ENCODE assay signal across 8 mouse cellular contexts in genomic region chr15:91672645-91673568, GRCm38 (mm10). TPM values are rescaled to one million over a fixed set of nuclear protein-coding genes. Genes with fewer than 3 reads are reported as not detected.
DNase-seq lines count a peak whose midpoint lies in the region; ATAC-seq and TF ChIP-seq lines count a peak whose summit lies in the region.

Gene Lrrk2 (plus strand): TSS chr15:91673175.

- peak within 1 kb of the TSS; percentile 75 for H3K9ac ChIP-seq in heart, embryonic 14.5 days (ENCODE audit: low read length)
- peak within 1 kb of the TSS; percentile 35; the same call in 1 of the 2 replicates for H3K9ac ChIP-seq in liver, embryonic 12.5 days

- peak; percentile 48 for DNase-seq in layer of hippocampus, adult 11-12 months (ENCODE audit: low spot score)
- DNase-seq in layer of hippocampus, adult 9-10 months (ENCODE audit: low spot score), result no peak
- DNase-seq in forebrain, embryonic 10.5 days (ENCODE audit: extremely low spot score, low spot score), result peak; percentile 78
- peak; percentile 93 for DNase-seq in kidney, postnatal 10 days
- DNase-seq in spleen, postnatal 4 days (ENCODE audit: low spot score in 2 of 2), result peak; percentile 65 to 84

- WGBS in forebrain, embryonic 10.5 days, result 3% methylated on average over 40 of the region's 40 CpGs
- WGBS in heart, embryonic 14.5 days, result 3% methylated on average over 40 of the region's 40 CpGs
- 4% methylated on average over 40 of the region's 40 CpGs for WGBS in liver, embryonic 12.5 days (ENCODE audit: insufficient replicate concordance)

- TF ChIP-seq POLR2A in myocyte (IDR thresholded peaks at IDR 0.05; ENCODE audit: insufficient read length, low read depth), result peak; percentile 94

- H3K36me3 ChIP-seq in forebrain, embryonic 10.5 days (replicated peaks), result no peaks in the 10 kb centered on the region
- H3K36me3 ChIP-seq in heart, embryonic 14.5 days (ENCODE audit: control insufficient read depth, insufficient read depth, low read length), result no peaks in the 10 kb centered on the region
- H3K36me3 ChIP-seq in liver, embryonic 12.5 days, result no peaks in the 10 kb centered on the region
- H3K36me3 ChIP-seq in myocyte (ENCODE audit: control insufficient read depth, insufficient read depth), result no peaks in the 10 kb centered on the region

- no peaks in the 10 kb centered on the region for H3K79me2 ChIP-seq in myocyte (ENCODE audit: control insufficient read depth, insufficient read depth)

- H3K27me3 ChIP-seq in forebrain, embryonic 10.5 days (ENCODE audit: poor library complexity, severe bottlenecking), result peaks cover 10% of the 10 kb centered on the region; the same call in 1 of the 2 replicates
- no peaks in the 10 kb centered on the region for H3K27me3 ChIP-seq in heart, embryonic 14.5 days (ENCODE audit: control insufficient read depth, insufficient read depth, low read length)
- peaks cover 4% of the 10 kb centered on the region for H3K27me3 ChIP-seq in liver, embryonic 12.5 days (replicated peaks)
- no peaks in the 10 kb centered on the region for H3K27me3 ChIP-seq in myocyte (ENCODE audit: control insufficient read depth, insufficient read depth, insufficient read length)

- peak within 1 kb of the TSS; percentile 88 for H3K27ac ChIP-seq in forebrain, embryonic 10.5 days
- peak within 1 kb of the TSS; percentile 87 to 92 for H3K27ac ChIP-seq in heart, embryonic 14.5 days (replicated peaks in 1 of 2; ENCODE audit: control insufficient read depth in 1 of 2, insufficient read depth in 1 of 2, low read depth in 2 of 2, low read length in 2 of 2)
- peak within 1 kb of the TSS; percentile 5; the same call in 1 of the 2 replicates for H3K27ac ChIP-seq in liver, embryonic 12.5 days

- H3ac ChIP-seq in myocyte (ENCODE audit: control insufficient read depth, insufficient read length), result peak within 1 kb of the TSS; percentile 20

- H3K4me3 ChIP-seq in forebrain, embryonic 10.5 days, result peak within 1 kb of the TSS; percentile 62
- H3K4me3 ChIP-seq in heart, embryonic 14.5 days (ENCODE audit: control insufficient read depth in 1 of 2, insufficient read depth in 1 of 2, low read depth in 1 of 2, low read length in 2 of 2), result peak within 1 kb of the TSS; percentile 57 to 69
- H3K4me3 ChIP-seq in liver, embryonic 12.5 days, result peak within 1 kb of the TSS; percentile 46
- H3K4me3 ChIP-seq in myocyte, result peak within 1 kb of the TSS; percentile 70

- H3K4me2 ChIP-seq in heart, embryonic 14.5 days (ENCODE audit: low read length), result peak within 1 kb of the TSS; percentile 82
- peak within 1 kb of the TSS; percentile 62 for H3K4me2 ChIP-seq in liver, embryonic 12.5 days
- H3K4me2 ChIP-seq in myocyte (ENCODE audit: low read depth), result peak within 1 kb of the TSS; percentile 97

- H3K9me3 ChIP-seq in forebrain, embryonic 10.5 days, result no peaks in the 10 kb centered on the region
- no peaks in the 10 kb centered on the region for H3K9me3 ChIP-seq in heart, embryonic 14.5 days (ENCODE audit: control insufficient read depth, low read length)
- no peaks in the 10 kb centered on the region for H3K9me3 ChIP-seq in liver, embryonic 12.5 days (replicated peaks)

- peaks cover 23% of the 10 kb centered on the region for H3K4me1 ChIP-seq in forebrain, embryonic 10.5 days
- H3K4me1 ChIP-seq in heart, embryonic 14.5 days (ENCODE audit: control insufficient read depth in 2 of 2, insufficient read depth in 2 of 2, low read length in 2 of 2), result peaks cover 0 to 10% of the 10 kb centered on the region in 2 experiments; a peak in 1 of 4 replicates
- peaks cover 5% of the 10 kb centered on the region; the same call in 1 of the 2 replicates for H3K4me1 ChIP-seq in liver, embryonic 12.5 days

- peak; percentile 96 for ATAC-seq in heart, embryonic 14.5 days (ENCODE audit: insufficient number of reproducible peaks, insufficient read depth, low FRiP score, low read depth)
- peak; percentile 85 for ATAC-seq in liver, embryonic 12.5 days

TF ChIP-seq in myocyte, 11 proteins besides CTCF, POLR2A, EP300 and RAD21:
- TF ChIP-seq TCF3 (IDR thresholded peaks at IDR 0.05; ENCODE audit: insufficient read length, low read depth) (no peak), USF1 (IDR thresholded peaks at IDR 0.05; ENCODE audit: low read depth) (no peak), MYOD1 (IDR thresholded peaks at IDR 0.05; ENCODE audit: control insufficient read depth in 1 of 3, insufficient read length in 2 of 3, low read depth in 2 of 3) (peak in 1 of 3 experiments; percentile 15), TCF12 (IDR thresholded peaks at IDR 0.05; ENCODE audit: insufficient read depth, poor library complexity, severe bottlenecking) (no peak), POLR2AphosphoS2 (IDR thresholded peaks at IDR 0.05; ENCODE audit: insufficient read length, low read depth) (peak; percentile 88), SRF (IDR thresholded peaks at IDR 0.05; ENCODE audit: control insufficient read depth, insufficient read length, low read depth) (no peak), E2F4 (IDR thresholded peaks at IDR 0.05; ENCODE audit: insufficient read depth) (no peak), MYOG (IDR thresholded peaks at IDR 0.05; ENCODE audit: control insufficient read depth in 1 of 3, insufficient read depth in 1 of 3, insufficient read length in 2 of 3, low read depth in 2 of 3) (peak in 1 of 3 experiments; percentile 22), REST (IDR thresholded peaks at IDR 0.05; ENCODE audit: insufficient read depth, insufficient read length) (peak; percentile 7), MAX (IDR thresholded peaks at IDR 0.05; ENCODE audit: low read depth) (no peak)
TF ChIP-seq in myocyte: peak in this region for 4.

RNA-seq across cellular contexts. Expression of gene Lrrk2, which starts in this region (rescaled TPM):
- polyA plus RNA-seq in forebrain, embryonic 10.5 days (2016; fragmentation: Nextera tagmentation; extraction: Ambion mirVana), result 1.7 and 2.3 TPM in 2 replicates
- polyA plus RNA-seq in heart, embryonic 14.5 days (2014; fragmentation: Nextera tagmentation; extraction: Ambion mirVana), result 6.6 and 8.3 TPM in 2 replicates
- polyA plus RNA-seq in liver, embryonic 12.5 days (2016; fragmentation: Nextera tagmentation; extraction: Ambion mirVana), result 1.6 and 2.0 TPM in 2 replicates
- 9.2 TPM for polyA plus RNA-seq in myocyte (2012; fragmentation: generic; extraction: Trizol)

Comparison
In these comparisons a context has a peak if more than half of its experiments do, and no peak if none do; other contexts are left out.
1. H3K27ac ChIP-seq: peak in every context shown above with its lines; median percentile 90 in heart, embryonic 14.5 days; 88 in forebrain, embryonic 10.5 days; 5 in liver, embryonic 12.5 days.